Mouse (Mus musculus) left cerebral cortex, adult 9 months (tissue): ENCODE measurements at regions not wholly inside any gene's neighbourhood (a gene's known extent, or its start where the extent isn't known, plus 50 kb on each side); places are given as distances from the start of the nearest gene placed in this dataset.
A peak's percentile ranks its signal among the peaks of the same experiment; 100 is the strongest.
"Not testable (repeated sequence)": the region's sequence is repeated elsewhere in the genome, so short reads cannot be mapped to it uniquely, and the experiment has no call there.

Experiments
- DNase-seq, 2 experiments: peaks; one replicate each; pipeline ENCODE4 v3.0.0; 2022; ENCODE audit warnings: low spot score in 2 of 2

GRCm38 (mm10) chr12:15654585-15654984, 162.1 kb downstream of the Trib2 start:
- no peak for DNase-seq

- DNase-seq = no peak
These were observed 163.4 kb downstream of the Trib2 start for GRCm38 (mm10) chr12:15653357-15653763.

DNA sequence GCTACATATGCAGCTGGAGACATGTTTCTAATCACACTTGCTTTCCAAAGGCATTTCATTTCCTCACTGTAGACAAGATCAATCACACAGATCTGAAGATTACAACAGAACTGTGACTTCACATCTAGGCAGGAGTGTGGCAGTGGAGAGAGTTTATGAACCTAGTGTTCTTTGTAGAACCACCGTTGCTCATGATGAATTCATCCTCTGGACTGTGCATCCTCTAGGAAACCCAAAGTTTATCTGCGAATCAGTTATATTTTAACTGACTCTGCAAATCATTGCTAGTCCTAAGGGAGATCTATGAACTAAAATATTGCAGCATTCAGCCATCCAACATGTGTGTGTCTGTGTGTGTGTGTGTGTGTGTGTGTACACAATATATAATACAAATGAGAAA, 165.4 kb downstream of the Trib2 start:
- DNase-seq = no peak

GRCm38 (mm10) chr12:15649906-15650305, 166.8 kb downstream of the Trib2 start:
- DNase-seq = no peak

DNA sequence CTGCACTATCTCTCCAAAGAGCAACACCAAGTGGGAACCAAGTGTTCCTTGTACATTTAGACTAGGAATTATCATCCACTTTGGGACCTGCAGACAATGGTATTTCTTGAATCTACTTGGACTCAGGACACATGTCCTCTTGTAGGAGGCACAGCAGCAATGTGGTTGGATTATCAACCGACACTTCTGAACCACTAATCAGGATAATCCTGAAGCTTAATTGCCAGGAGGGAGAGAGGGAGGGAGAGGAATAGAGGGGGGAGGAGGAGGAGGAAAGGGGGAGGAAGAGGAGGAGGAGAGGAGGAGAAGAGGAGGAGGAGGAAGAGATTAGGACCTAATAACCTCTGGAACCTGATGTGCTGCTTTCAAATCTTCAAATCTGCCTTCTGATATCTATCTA, 167.5 kb downstream of the Trib2 start:
- no peak for DNase-seq

DNA sequence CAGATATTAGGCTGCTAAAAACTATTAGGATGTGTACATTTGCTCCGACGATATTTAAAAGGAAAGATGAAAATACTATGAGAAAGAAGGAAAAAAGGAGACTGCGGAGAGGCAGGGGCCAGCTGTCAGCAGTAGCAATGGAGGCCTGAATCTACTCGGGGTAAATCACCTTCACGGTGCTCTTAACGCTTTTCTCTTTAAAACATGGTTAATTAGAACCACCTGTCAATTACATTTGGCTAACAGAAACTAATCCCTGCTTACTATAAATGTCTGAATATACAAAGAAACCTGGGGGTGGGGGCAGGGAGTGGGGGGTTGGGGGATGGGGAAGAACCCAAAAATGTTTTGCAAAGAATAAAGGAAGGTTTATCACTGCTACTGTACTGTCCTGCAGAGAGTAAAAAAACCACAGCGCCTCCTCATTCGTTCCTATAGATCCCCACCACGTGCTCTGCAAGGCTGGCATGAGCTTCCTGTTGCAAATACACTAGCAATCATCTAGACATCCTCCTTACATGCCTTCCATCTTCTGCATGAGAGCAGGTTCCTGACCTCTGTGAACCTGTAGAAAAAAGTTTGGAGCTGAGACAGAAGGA, 172.5 kb downstream of the Trib2 start:
- DNase-seq = no peak

- DNase-seq = no peak
These were observed 173.1 kb downstream of the Trib2 start for GRCm38 (mm10) chr12:15643669-15644068.

DNA sequence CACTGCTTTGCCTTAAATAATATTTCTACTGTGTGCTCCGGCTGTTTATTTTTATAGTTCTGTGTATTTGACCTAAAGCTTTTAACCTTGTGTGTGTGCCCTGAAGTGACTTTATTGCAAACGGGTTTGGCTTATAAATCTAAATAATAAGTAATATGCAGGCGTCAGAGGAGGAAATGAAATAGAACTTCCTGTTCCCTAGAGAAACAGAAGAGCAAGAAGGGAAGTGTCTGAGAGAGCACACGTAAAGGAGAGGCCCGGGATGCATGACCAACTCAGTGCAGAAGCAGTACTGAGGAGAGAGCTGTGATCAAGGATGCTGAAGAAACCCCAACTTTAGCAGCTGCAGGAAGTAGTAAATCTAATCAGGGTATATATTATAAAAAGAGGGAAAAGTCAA, 176.4 kb downstream of the Trib2 start:
- no peak for DNase-seq

DNA sequence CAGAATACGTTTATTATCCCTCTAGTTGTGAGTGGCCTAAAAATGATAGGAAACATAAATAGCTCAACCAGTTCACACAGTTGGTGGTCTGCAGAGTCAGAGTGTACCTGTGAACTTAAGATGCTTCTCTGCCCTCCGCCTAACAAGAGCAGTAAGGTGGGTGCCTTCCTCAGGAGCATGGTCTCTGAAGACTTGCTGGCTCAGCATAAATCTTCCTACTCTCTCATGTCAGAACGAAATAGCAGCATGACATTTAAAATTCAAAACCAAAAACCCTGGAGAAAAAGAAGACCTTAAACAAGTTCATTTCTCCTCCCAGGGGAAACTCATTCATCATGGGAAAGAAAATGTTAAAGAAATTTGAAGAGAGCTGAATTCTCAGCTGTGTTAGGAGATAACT, 186.8 kb downstream of the Trib2 start:
- DNase-seq = no peak

- DNase-seq = no peak
These were observed 197.2 kb downstream of the Trib2 start for GRCm38 (mm10) chr12:15619521-15619920.

- no peak for DNase-seq
These were observed 199.4 kb downstream of the Trib2 start for GRCm38 (mm10) chr12:15617312-15617711.

DNA sequence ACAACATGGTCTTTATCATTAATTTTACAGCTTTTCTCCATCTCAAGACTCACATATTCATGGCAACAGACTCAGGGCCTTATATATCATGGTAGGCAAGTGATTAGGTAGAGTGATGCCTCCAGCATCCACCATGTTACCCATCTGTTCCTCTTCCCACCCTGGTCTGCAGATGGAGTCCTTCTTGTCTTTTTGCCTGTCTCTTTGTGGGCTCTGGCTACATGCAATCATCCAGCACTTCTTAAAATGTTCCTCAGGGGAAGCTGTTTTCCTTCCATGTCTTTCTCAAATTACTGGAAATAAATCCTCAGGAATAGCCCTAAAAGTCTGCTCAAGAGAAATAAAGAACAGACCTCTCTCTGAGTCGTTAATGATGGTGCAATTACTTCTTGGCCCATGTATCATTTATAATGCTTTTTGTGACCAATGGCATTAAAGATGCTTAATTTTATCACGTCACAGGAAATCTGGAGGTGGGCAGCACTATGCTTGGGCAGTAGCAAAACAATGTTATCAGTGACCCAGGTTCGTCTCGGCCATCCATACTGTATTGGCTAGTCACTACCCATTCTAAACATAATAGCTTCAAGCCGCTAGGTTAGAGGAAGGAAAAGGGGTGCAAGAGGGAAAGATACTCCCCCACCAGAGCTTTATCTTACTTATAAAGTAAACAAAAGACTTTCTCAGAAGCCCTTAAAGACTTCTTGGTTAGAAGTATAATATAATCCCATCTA, 204.7 kb downstream of the Trib2 start:
- no peak for DNase-seq

GRCm38 (mm10) chr12:15607091-15607490, 209.6 kb downstream of the Trib2 start:
- no peak for DNase-seq

DNA sequence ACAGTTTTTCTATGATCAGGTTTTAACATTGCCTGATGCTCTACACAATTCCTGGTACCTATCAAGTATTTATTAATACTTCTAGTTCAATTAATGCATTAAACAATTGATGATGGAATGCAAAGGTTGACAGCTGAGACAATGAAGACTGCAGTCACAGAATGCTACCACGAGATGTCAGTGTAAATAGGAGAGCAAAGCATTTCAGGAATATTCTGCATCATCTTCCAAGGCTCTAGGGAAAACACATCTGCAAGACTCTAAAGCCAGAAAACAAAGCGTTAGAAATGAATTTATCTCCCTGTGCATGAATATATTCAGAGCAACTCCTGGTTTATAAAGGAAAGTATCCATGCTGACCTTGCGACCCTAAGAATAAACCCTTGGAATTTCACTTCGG, 210.6 kb downstream of the Trib2 start:
- DNase-seq = peak in 1 of 2 experiments; percentile 50

DNA sequence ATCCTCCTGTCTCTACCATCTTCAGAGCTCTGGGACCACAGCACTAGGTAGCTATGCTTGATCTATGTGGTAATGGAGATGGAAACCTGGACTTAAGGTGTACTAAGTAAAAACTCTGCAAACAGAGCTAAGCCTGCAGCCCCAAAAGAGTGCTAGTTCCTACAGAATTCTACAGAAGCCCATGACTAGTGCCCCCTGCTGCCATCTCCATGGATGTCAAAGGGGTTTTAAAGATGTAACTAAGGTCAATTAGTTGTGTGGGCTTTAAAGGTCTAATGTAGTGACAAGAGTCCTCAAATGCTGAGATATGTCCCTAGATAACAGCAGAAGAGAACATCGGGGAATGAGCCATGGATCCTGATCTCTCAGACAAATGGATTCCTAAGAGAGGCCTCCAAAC, 212.1 kb downstream of the Trib2 start:
- DNase-seq = no peak

- no peak for DNase-seq
These were observed 212.8 kb downstream of the Trib2 start for GRCm38 (mm10) chr12:15603885-15604284.

GRCm38 (mm10) chr12:15603319-15603718, 213.4 kb downstream of the Trib2 start:
- no peak for DNase-seq

DNA sequence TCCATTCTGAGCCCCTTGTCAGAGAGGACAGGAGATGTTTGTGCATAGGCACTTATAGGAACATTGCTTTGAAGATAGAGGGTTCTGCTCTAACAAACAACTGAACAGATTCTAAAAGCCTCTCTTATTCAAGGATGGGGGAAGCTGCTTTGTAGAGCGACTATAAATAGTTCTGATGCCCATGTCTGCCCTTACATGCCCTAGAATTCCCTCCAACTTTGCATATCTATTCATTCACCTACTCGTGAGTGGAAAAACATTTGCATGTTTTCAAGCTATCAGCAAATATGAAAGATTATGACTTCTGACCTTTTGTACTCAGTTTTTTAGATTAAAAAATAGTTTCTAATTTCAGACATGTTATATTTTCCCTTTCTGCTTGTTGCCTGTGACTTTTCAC, 222.0 kb downstream of the Trib2 start:
- no peak for DNase-seq

DNA sequence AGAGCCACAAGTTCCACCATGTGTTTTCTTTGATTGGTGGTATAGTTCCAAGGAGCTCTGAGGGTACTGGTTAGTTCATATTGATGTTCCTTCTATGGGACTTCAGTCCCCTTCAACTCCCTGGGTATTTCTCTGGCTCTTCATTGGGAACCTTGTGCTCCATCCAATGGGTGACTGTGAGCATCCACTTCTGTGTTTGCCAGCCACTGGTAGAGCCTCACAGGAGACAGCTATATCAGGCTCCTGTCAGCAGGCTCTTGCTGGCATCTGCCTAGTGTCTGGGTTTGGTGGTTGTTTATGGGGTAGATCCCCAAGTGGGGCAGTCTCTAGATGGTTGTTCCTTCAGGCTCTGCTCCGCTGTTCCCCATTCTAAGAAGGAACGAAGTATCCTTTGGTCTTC, 228.9 kb downstream of the Trib2 start:
- not testable (repeated sequence) for DNase-seq

GRCm38 (mm10) chr12:15586706-15587442, 229.8 kb downstream of the Trib2 start:
- DNase-seq = no peak

DNA sequence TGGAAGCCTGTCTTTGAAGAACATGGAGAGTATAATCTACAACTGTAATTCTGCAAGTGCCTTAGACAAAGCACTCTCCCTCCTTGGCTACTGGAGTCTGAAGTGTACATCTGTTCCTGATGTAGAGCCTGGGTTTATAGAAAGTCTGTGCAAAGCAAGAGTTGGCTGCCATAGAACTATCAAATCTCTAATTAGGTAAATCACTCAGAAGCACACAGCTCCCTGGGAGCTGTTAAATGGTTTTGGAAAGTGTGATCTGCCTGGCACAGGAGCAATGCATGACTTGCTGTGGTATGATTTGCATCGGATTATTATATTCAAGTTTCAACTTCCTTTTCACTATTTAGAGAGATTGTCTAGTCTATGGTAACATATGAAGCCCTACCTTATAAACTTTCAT, 230.9 kb downstream of the Trib2 start:
- DNase-seq = no peak

DNA sequence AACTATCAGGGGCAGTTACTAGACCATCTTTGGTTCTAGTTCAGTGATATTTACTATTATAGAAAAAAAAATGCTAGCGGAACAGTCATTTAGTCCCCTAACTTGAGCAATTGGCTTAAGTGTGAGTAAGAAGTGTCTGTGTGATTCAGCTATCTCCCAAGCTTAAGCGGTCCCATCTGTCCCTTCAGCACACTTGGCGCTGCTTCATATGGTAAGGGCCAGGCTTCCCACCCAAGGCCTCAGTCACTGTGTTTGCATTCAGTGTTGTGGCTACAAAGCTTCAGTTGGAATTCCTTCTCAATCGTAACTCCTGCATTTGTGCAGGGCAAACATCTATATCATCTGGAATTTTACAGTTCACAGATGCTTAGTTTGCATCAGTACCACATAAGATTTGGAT, 232.0 kb downstream of the Trib2 start:
- no peak for DNase-seq

DNA sequence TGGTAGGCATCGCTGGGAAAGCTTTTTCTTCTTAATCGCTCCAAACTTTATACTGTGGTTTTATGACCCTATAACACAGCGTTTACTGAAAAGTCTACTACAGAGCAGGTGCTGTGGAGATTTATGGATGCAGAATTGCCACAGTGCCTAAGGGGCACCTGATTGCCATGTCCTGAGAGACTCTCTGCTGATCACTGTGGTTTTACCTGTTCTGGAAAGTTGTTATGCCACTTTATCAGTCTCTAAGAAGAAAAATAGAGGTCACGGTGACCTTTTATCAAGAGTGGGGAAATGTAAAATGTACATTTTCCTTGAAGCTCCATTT, 250.0 kb downstream of the Trib2 start:
- DNase-seq = no peak
